Mouse (Mus musculus): ENCODE measurements around the gene H2-Q2. TPM values are rescaled to one million over a fixed set of nuclear protein-coding genes. Genes with fewer than 3 reads are reported as not detected.
"Not testable (repeated sequence)": the region's sequence is repeated elsewhere in the genome, so short reads cannot be mapped to it uniquely, and the experiment has no call there.

Gene H2-Q2
- total RNA-seq, 2 experiments from 2014 or later: 0.30 to 0.78 TPM

DNA sequence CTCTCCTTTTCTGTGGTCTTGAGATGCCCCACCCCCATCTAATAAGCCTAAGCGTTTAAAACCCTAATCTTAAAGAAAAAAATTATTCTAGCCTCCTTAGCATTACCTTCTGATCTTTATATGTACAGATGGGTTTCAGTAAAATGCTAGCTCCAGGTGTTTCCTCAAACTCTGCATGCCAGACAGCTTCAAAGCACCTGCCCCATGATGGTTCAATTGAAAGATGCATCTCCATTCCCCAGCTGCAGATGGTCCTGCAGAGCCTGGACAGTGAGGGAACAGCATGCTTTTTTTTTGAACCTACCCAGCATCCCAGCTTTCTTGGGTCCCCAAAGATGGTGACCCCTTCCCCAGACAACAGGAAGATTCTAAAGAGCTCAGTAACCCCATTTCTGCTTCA lies 15.0 kb downstream of the H2-Q2 start:
- DNase-seq (ENCODE audit: low spot score in 2 of 2): no peak
- intact Hi-C loops (cut with DNase I): no loop called here

- no peak for DNase-seq (ENCODE audit: low spot score in 2 of 2)
- intact Hi-C loops (cut with DNase I): no loop called here
Measured at GRCm38 (mm10) chr17:35358763-35359469, 16.9 kb downstream of the H2-Q2 start.

GRCm38 (mm10) chr17:35359470-35359862 lies 17.4 kb downstream of the H2-Q2 start:
- intact Hi-C loops (cut with DNase I): no loop called here

GRCm38 (mm10) chr17:35379369-35379728 lies 37.3 kb downstream of the H2-Q2 start, which contains the start of gene H2-Q4:
Gene H2-Q4, plus strand, starts transcription at chr17:35379617.
- intact Hi-C loops (cut with DNase I): no loop called here
- DNase-seq (ENCODE audit: low spot score in 2 of 2): peak; percentile 70 to 74

More at GRCm38 (mm10) chr17:35359470-35359862, 17.4 kb downstream of the H2-Q2 start:
- DNase-seq (ENCODE audit: low spot score in 2 of 2): no peak

GRCm38 (mm10) chr17:35379729-35380451 lies 37.8 kb downstream of the H2-Q2 start:
- intact Hi-C loops (cut with DNase I): no loop called here
- DNase-seq (ENCODE audit: low spot score in 2 of 2): no peak

DNA sequence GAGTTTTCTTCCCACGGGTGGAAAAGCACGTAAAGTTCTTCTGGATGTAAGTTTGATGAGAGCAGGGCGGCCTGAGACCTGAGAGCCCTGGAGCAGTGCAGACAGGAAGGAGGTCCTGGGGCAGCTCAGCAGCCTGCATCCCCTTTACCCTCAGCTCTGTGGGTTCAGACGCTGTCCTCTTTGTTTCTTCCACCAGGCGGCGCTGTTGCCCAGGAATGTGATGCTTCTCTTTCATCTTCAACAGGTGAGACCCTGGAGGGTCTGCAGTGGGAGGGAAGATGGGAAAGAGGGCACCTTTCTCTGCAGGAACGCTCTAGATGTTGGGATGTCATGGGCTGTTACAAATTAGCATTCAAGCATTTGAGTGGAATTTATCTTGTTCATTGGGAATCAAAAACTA lies 47.8 kb downstream of the H2-Q2 start:
- intact Hi-C loops (cut with DNase I); DNase-seq (ENCODE audit: low spot score in 2 of 2): not testable (repeated sequence)

DNA sequence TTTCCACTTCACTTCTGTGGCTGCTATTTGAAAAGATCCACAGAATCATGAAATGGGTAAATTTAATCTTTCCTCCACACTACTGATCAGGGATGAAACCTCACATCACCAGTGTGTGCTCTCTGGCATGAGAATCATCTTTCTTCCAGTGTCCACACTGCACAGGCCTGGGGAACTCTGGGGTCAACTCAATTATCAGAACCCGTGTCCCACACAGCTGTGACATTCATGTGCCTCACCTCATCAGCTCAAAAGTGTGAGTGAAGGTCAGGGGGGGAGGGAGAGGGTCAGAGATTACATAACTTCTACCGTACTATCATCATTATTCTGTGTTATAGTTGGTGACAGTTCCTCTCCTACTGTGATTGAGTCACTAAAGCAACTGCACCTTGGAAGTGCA lies 50.6 kb downstream of the H2-Q2 start:
- intact Hi-C loops (cut with DNase I); DNase-seq (ENCODE audit: low spot score in 2 of 2): not testable (repeated sequence)

- DNase-seq (ENCODE audit: low spot score in 2 of 2); intact Hi-C loops (cut with DNase I): not testable (repeated sequence)
Measured at GRCm38 (mm10) chr17:35393864-35394800, 52.1 kb downstream of the H2-Q2 start.

Other genes with a start within 250 kb of the H2-Q2 start
- gene Ly6g5c, start 234.0 kb upstream of the H2-Q2 start, total RNA-seq (2021): not detected
- gene Ly6g5b, start 226.8 kb upstream of the H2-Q2 start, total RNA-seq (2021): under 1 TPM; 0.69 to 0.94 TPM
- 10 to 100 TPM; 13.1 to 15.2 TPM for gene Gpank1, start 220.8 kb upstream of the H2-Q2 start, total RNA-seq (2021)
- 100 to 1,000 TPM; 183 to 185 TPM for gene Csnk2b, start 220.2 kb upstream of the H2-Q2 start, total RNA-seq (2021)
- gene D17H6S53E, start 215.9 kb upstream of the H2-Q2 start, total RNA-seq (2021): 10 to 100 TPM; 24.1 to 29.8 TPM
- gene Apom, start 210.2 kb upstream of the H2-Q2 start, total RNA-seq (2021): not detected
- 100 to 1,000 TPM; 286 to 292 TPM for gene Bag6, start 207.1 kb upstream of the H2-Q2 start, total RNA-seq (2021)
- 100 to 1,000 TPM; 268 to 285 TPM for gene Prrc2a, start 177.3 kb upstream of the H2-Q2 start, total RNA-seq (2021)
- 10 to 100 TPM; 10.8 to 11.1 TPM for gene Aif1, start 166.2 kb upstream of the H2-Q2 start, total RNA-seq (2021)
- 10 to 100 TPM in 1 of 2 experiments, 1 to 10 TPM in 1; 6.1 to 10.1 TPM for gene Lst1, start 153.8 kb upstream of the H2-Q2 start, total RNA-seq (2021)
- under 1 TPM; 0.64 to 0.99 TPM for gene Ltb, start 147.8 kb upstream of the H2-Q2 start, total RNA-seq (2021)
- gene Tnf, start 140.2 kb upstream of the H2-Q2 start, total RNA-seq (2021): not detected
- under 1 TPM; 0.34 to 0.39 TPM for gene Lta, start 136.9 kb upstream of the H2-Q2 start, total RNA-seq (2021)
- not detected for gene Gm16181, start 121.4 kb upstream of the H2-Q2 start, total RNA-seq (2021)
- 100 to 1,000 TPM; 514 to 578 TPM for gene Atp6v1g2, start 108.6 kb upstream of the H2-Q2 start, total RNA-seq (2021)
- 10 to 100 TPM; 11.7 to 12.8 TPM for gene Nfkbil1, start 106.5 kb upstream of the H2-Q2 start, total RNA-seq (2021)
- gene Ddx39b, start 100.5 kb upstream of the H2-Q2 start, total RNA-seq (2021): 100 to 1,000 TPM; 207 to 209 TPM
- gene H2-D1, start 79.5 kb upstream of the H2-Q2 start, total RNA-seq (2021): 10 to 100 TPM; 18.5 to 18.7 TPM
- under 1 TPM; 0.39 to 0.96 TPM for gene H2-Q1, start 21.8 kb upstream of the H2-Q2 start, total RNA-seq (2021)
- gene H2-Q4, start 37.4 kb downstream of the H2-Q2 start, total RNA-seq (2021): 1 to 10 TPM; 1.4 to 1.9 TPM
- gene H2-Q6, start 82.6 kb downstream of the H2-Q2 start, total RNA-seq (2021): under 1 TPM in 1 of 2 experiments, not detected in 1; 0.34 TPM
- under 1 TPM; 0.30 to 0.34 TPM for gene H2-Q7, start 96.9 kb downstream of the H2-Q2 start, total RNA-seq (2021)
- under 1 TPM; 0.09 to 0.39 TPM for gene H2-Q10, start 127.8 kb downstream of the H2-Q2 start, total RNA-seq (2021)
- gene Pou5f1, start 163.8 kb downstream of the H2-Q2 start, total RNA-seq (2021): not detected
- 10 to 100 TPM in 1 of 2 experiments, 1 to 10 TPM in 1; 9.5 to 10.3 TPM for gene Tcf19, start 174.6 kb downstream of the H2-Q2 start, total RNA-seq (2021)
- 10 to 100 TPM; 10.0 to 11.9 TPM for gene Cchcr1, start 174.9 kb downstream of the H2-Q2 start, total RNA-seq (2021)
- under 1 TPM; 0.60 to 0.82 TPM for gene Psors1c2, start 191.0 kb downstream of the H2-Q2 start, total RNA-seq (2021)
- gene Cdsn, start 209.9 kb downstream of the H2-Q2 start, total RNA-seq (2021): 1 to 10 TPM; 1.1 to 1.3 TPM
- not detected for gene 2300002M23Rik, start 225.2 kb downstream of the H2-Q2 start, total RNA-seq (2021)